Comparison of ENCODE assay signal across 29 mouse cellular contexts in the genomic region with DNA sequence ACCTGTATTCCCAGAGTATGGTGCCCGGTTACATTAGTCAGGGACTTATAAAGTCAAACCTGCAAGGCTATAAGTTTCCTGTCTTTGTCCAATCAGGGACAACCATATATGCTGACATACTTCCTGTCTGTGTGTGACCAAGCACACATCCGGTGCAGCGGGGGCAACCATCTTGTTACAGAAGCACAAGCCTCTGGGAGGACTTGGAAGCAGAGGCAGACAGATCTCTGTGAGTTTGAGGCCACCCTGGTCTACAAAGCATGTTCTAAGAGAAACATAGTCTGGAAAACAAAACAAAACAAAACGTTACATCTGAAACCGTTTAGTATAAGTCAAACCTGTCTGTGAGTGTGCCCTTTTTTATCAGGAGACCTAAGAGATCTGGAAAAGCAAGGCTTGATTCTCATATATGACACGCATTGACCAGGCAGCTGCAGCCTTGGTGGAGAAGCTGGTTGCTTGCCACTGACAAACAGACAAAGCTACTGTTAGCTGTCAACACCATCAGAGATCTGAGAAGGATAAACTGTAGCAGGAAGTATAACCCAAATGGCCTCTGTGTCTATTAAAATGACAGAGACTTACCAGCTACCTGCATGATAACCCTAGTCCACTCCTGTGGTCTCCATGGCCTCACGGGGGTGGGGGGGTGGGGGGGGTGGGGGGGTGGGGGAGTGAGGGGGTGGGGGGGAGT.
A peak's percentile ranks its signal among the peaks of the same experiment; 100 is the strongest.
DNase-seq lines count a peak whose midpoint lies in the region; ATAC-seq lines count a peak whose summit lies in the region.
"Had no signal": no experiment of that assay in that cellular context is flagged by ENCODE, and none has a peak within 500 bp of the region (broad histone marks: within the 10 kb centered on the region; RNA-seq: fewer than 3 reads in every experiment).

No protein-coding gene starts in this region.

- no peak overlapping the region for H3K4me2 ChIP-seq in liver, embryonic 12.5 days
- H3K4me2 ChIP-seq in liver, embryonic 15.5 days, result no peak overlapping the region
- H3K4me2 ChIP-seq: embryonic facial prominence, embryonic 15.5 days; forebrain, embryonic 12.5 days; heart, embryonic 15.5 days; hindbrain, embryonic 12.5 days; limb, embryonic 12.5 days; neural tube, embryonic 12.5 days had no signal

- ATAC-seq in liver, embryonic 12.5 days, result no peak
- peak; percentile 68 for ATAC-seq in activated CD4-positive, CD25-positive, alpha-beta regulatory T cell, adult 4 months
- ATAC-seq in liver, embryonic 15.5 days (ENCODE audit: insufficient read depth), result no peak
- ATAC-seq: forebrain, postnatal 0 days; hindbrain, postnatal 0 days; intestine, postnatal 0 days had no signal

- H3K27ac ChIP-seq in liver, embryonic 12.5 days, result peak overlapping the region; percentile 92
- H3K27ac ChIP-seq in liver, embryonic 15.5 days (replicated peaks), result peak overlapping the region; percentile 97
- H3K27ac ChIP-seq: embryonic facial prominence, embryonic 10.5 days; embryonic facial prominence, embryonic 15.5 days; forebrain, embryonic 12.5 days; heart, embryonic 15.5 days; hindbrain, embryonic 12.5 days; hindbrain, postnatal 0 days; left cerebral cortex, adult 2 months; limb, embryonic 12.5 days; midbrain, embryonic 10.5 days; neural tube, embryonic 12.5 days had no signal

- no peaks in the 10 kb centered on the region for H3K36me3 ChIP-seq in liver, embryonic 12.5 days
- H3K36me3 ChIP-seq in liver, embryonic 15.5 days (replicated peaks), result no peaks in the 10 kb centered on the region
- H3K36me3 ChIP-seq: embryonic facial prominence, embryonic 10.5 days; embryonic facial prominence, embryonic 15.5 days; forebrain, embryonic 12.5 days; heart, embryonic 15.5 days; hindbrain, embryonic 12.5 days; limb, embryonic 12.5 days; midbrain, embryonic 10.5 days; neural tube, embryonic 12.5 days had no signal

- no peaks in the 10 kb centered on the region for H3K27me3 ChIP-seq in liver, embryonic 12.5 days (replicated peaks)
- no peaks in the 10 kb centered on the region for H3K27me3 ChIP-seq in liver, embryonic 15.5 days
- H3K27me3 ChIP-seq: embryonic facial prominence, embryonic 15.5 days; forebrain, embryonic 12.5 days; heart, embryonic 15.5 days; hindbrain, embryonic 12.5 days; limb, embryonic 12.5 days; neural tube, embryonic 12.5 days had no signal

- no peaks in the 10 kb centered on the region for H3K9me3 ChIP-seq in liver, embryonic 12.5 days (replicated peaks)
- no peaks in the 10 kb centered on the region for H3K9me3 ChIP-seq in liver, embryonic 15.5 days (replicated peaks)
- H3K9me3 ChIP-seq: embryonic facial prominence, embryonic 10.5 days; embryonic facial prominence, embryonic 15.5 days; forebrain, embryonic 12.5 days; heart, embryonic 15.5 days; hindbrain, embryonic 12.5 days; limb, embryonic 12.5 days; midbrain, embryonic 10.5 days; neural tube, embryonic 12.5 days had no signal

- H3K9ac ChIP-seq in liver, embryonic 12.5 days, result no peak overlapping the region
- no peak overlapping the region for H3K9ac ChIP-seq in liver, embryonic 15.5 days
- H3K9ac ChIP-seq: embryonic facial prominence, embryonic 15.5 days; forebrain, embryonic 12.5 days; forebrain, postnatal 0 days; heart, embryonic 15.5 days; hindbrain, embryonic 12.5 days; limb, embryonic 12.5 days; neural tube, embryonic 12.5 days had no signal

- 56% methylated on average over 7 of the region's 7 CpGs for WGBS in liver, embryonic 12.5 days (ENCODE audit: insufficient replicate concordance)
- 42% methylated on average over 7 of the region's 7 CpGs for WGBS in liver, embryonic 15.5 days (ENCODE audit: insufficient replicate concordance)

- no peak overlapping the region for H3K4me3 ChIP-seq in liver, embryonic 12.5 days
- H3K4me3 ChIP-seq in liver, embryonic 15.5 days (replicated peaks), result no peak overlapping the region
- H3K4me3 ChIP-seq: embryonic facial prominence, embryonic 10.5 days; embryonic facial prominence, embryonic 15.5 days; forebrain, embryonic 12.5 days; heart, embryonic 15.5 days; hindbrain, embryonic 12.5 days; left cerebral cortex, adult 2 months; limb, embryonic 12.5 days; midbrain, embryonic 10.5 days; myocyte; neural tube, embryonic 12.5 days had no signal

- DNase-seq in liver, result no peak
- DNase-seq in CD4-positive helper T cell, adult 2 months (ENCODE audit: low read depth, low spot score), result peak; percentile 28
- DNase-seq in kidney, postnatal 14 days, result no peak
- no peak for DNase-seq in heart, adult 9 months (ENCODE audit: low spot score in 2 of 2)
- DNase-seq in ovary, adult 18-20 months (ENCODE audit: low spot score), result no peak
- DNase-seq: adrenal gland, adult 2 months; B cell, adult 2 months; cerebellum, adult 2 months; cerebellum, postnatal 14 days; forebrain, postnatal 0 days; kidney, adult 9 months; kidney, postnatal 25 days; lung, adult 2 months; lung, postnatal 10 days had no signal

- H3K4me1 ChIP-seq in liver, embryonic 12.5 days, result peaks cover 59% of the 10 kb centered on the region
- peaks cover 60% of the 10 kb centered on the region for H3K4me1 ChIP-seq in liver, embryonic 15.5 days (replicated peaks)
- H3K4me1 ChIP-seq: embryonic facial prominence, embryonic 15.5 days had no signal
